Mouse (Mus musculus) thymus, adult 2 months (tissue): ENCODE measurements around the gene Nicn1.

ENCODE experiments used
- CTCF ChIP-seq: fragments of 200-500 bp; IDR thresholded peaks from 2 replicates; pipeline ENCODE4 v1.5.1; 2012; ENCODE audit warnings: mild to moderate bottlenecking, control low read depth, low read length, moderate library complexity, borderline replicate concordance; ENCODE audit not compliant: control insufficient read depth, poor library complexity, insufficient read depth; ENCODE audit errors: extremely low read depth
- POLR2A ChIP-seq: fragments of 200-500 bp; IDR thresholded peaks from 2 replicates; pipeline ENCODE4 v1.6.1; 2012; ENCODE audit warnings: mild to moderate bottlenecking, low read length, control low read depth, moderate library complexity; ENCODE audit not compliant: control insufficient read depth, poor library complexity, insufficient read depth; ENCODE audit errors: extremely low read depth

DNA sequence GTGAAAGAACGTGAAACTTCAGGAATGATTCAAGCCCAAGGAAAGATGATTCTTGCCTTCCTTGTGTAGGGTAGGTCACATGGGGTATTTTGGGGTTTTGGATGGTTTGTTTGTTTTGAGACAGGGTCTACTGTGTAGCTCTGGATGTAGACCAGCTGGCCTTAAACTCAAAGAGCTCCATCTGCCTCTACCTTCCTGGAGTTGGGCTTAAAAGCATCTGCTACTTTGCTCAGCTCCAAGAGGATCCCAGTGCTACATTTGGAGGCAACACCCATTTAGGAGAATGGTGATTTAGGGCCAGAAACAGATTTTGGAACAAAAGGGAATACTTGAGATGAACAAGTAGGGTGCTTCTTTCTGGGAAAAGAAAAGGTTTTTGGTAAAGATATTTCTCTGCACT is 34.6 kb downstream of the Nicn1 start:
- TF ChIP-seq POLR2A = no peak
- TF ChIP-seq CTCF = no peak
